Mouse (Mus musculus) stomach, embryonic 16.5 days (tissue): ENCODE results near the gene Kyat3. TPM values are rescaled to one million over a fixed set of nuclear protein-coding genes. Genes with fewer than 3 reads are reported as not detected.
A peak's percentile ranks its signal among the peaks of the same experiment; 100 is the strongest.

ENCODE experiments used
- ATAC-seq: fragments of 200-750 bp; cut with Nextera tagmentation; 2 replicates; pipeline ENCODE4 v1.8.0; 2017; ENCODE audit warnings: moderate number of reproducible peaks, moderate TSS enrichment; ENCODE audit not compliant: insufficient read depth, low FRiP score
- H3K27ac ChIP-seq: fragments of 300-500 bp; sonication (generic); 2 replicates; pipeline ENCODE4 v1.5.1; 2014; ENCODE audit warnings: low read length
- H3K27me3 ChIP-seq: fragments of 300-500 bp; sonication (generic); 2 replicates; pipeline ENCODE4 v1.6.1; 2014; ENCODE audit warnings: low read length, control low read depth, mixed read lengths; ENCODE audit not compliant: control insufficient read depth, insufficient read depth
- H3K36me3 ChIP-seq: fragments of 300-500 bp; sonication (generic); 2 replicates; pipeline ENCODE4 v1.6.1; 2014; ENCODE audit warnings: low read length; ENCODE audit not compliant: control insufficient read depth, insufficient read depth
- H3K4me1 ChIP-seq: fragments of 300-500 bp; sonication (generic); 2 replicates; pipeline ENCODE4 v1.6.1; 2014; ENCODE audit warnings: low read length, control low read depth, mixed read lengths; ENCODE audit not compliant: control insufficient read depth, insufficient read depth
- H3K4me2 ChIP-seq: fragments of 300-500 bp; sonication (generic); 2 replicates; pipeline ENCODE4 v1.6.1; 2014; ENCODE audit warnings: low read depth, low read length, mixed read lengths
- H3K4me3 ChIP-seq: fragments of 300-500 bp; sonication (generic); replicated peaks from 2 replicates; pipeline ENCODE4 v1.5.1; 2014; ENCODE audit warnings: mild to moderate bottlenecking, low read length
- H3K9ac ChIP-seq: fragments of 300-500 bp; sonication (generic); 2 replicates; pipeline ENCODE4 v1.6.1; 2014; ENCODE audit warnings: low read length
- H3K9me3 ChIP-seq: fragments of 300-500 bp; sonication (generic); replicated peaks from 2 replicates; pipeline ENCODE4 v1.6.1; 2016; ENCODE audit warnings: low read length, control low read depth; ENCODE audit not compliant: control insufficient read depth
- WGBS: fragments of 180-500 bp; shearing (Covaris S2); extraction: QIAGEN DNeasy Blood & Tissue Kit; methylation state at CpG from one replicate; pipeline ENCODE4 v1.1.7; 2014; 5-methylcytosine and 5-hydroxymethylcytosine counted together
- polyA plus RNA-seq: library from polyadenylated mRNA; unstranded; fragments of >200 nt; fragmentation: Nextera tagmentation; extraction: Ambion mirVana; gene quantifications from 2 replicates; pipeline ENCODE4 v1.2.1, GENCODE M21; 2015

The Kyat3 gene
- polyA plus RNA-seq, result 17.4 and 17.5 TPM in 2 replicates

- Histone ChIP-seq H3K4me3 (peak within 1 kb of the TSS; percentile 63), H3K36me3 (no peaks in the 10 kb centered on the region), H3K27ac (peak within 1 kb of the TSS; percentile 76), H3K9ac (peak within 1 kb of the TSS; percentile 76), H3K9me3 (no peaks in the 10 kb centered on the region), H3K4me1 (peaks cover 8% of the 10 kb centered on the region; the same call in 1 of the 2 replicates), H3K27me3 (no peaks in the 10 kb centered on the region; the same call in 1 of the 2 replicates), H3K4me2 (peak within 1 kb of the TSS; percentile 85)
- peak; percentile 99 for ATAC-seq
- under 1% methylated on average over 48 of the region's 48 CpGs for WGBS
Measured at GRCm38 (mm10) chr3:142700442-142701322, at the start of gene Kyat3. TSS of gene Kyat3 (plus strand) at chr3:142701051.

GRCm38 (mm10) chr3:142664723-142665122, 36.1 kb upstream of the Kyat3 start:
- 92% methylated on average over 8 of the region's 8 CpGs for WGBS
- no peak overlapping the region for H3K4me2 ChIP-seq
- no peaks in the 10 kb centered on the region for H3K27me3 ChIP-seq
- no peak overlapping the region for H3K4me3 ChIP-seq
- no peaks in the 10 kb centered on the region for H3K9me3 ChIP-seq
- no peaks in the 10 kb centered on the region for H3K4me1 ChIP-seq
- no peaks in the 10 kb centered on the region for H3K36me3 ChIP-seq
- ATAC-seq, result no peak
- no peak overlapping the region for H3K27ac ChIP-seq
- no peak overlapping the region for H3K9ac ChIP-seq

GRCm38 (mm10) chr3:142674607-142675006, 26.2 kb upstream of the Kyat3 start:
- H3K4me1 ChIP-seq, result no peaks in the 10 kb centered on the region
- no peak for ATAC-seq
- H3K27ac ChIP-seq, result no peak overlapping the region
- 79% methylated on average over 1 of the region's 1 CpGs for WGBS
- H3K36me3 ChIP-seq, result no peaks in the 10 kb centered on the region
- no peak overlapping the region for H3K4me3 ChIP-seq
- H3K27me3 ChIP-seq, result no peaks in the 10 kb centered on the region
- no peaks in the 10 kb centered on the region for H3K9me3 ChIP-seq
- no peak overlapping the region for H3K4me2 ChIP-seq
- H3K9ac ChIP-seq, result no peak overlapping the region

DNA sequence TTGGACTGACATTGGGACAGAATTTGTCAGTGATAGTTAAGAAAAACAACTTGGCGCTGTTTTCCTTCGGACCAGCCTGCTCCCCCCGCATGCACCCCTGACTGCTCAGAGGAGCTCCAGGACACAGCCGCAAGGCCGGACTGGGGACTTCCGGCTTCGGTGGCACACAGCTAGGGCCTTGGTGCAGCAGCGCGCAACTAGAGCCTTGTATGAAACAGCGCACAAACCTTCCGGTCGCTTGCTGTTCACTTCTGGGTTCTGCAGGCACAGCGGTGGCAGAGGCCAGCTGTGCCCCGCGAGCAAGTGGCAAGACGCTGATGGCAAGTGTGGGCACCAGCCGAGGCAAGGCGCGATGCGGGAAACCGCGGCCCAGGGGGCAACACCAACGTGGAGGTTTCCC, 12.9 kb upstream of the Kyat3 start:
- Histone ChIP-seq H3K27me3 (no peaks in the 10 kb centered on the region), H3K9ac (no peak overlapping the region), H3K4me3 (no peak overlapping the region), H3K4me1 (no peaks in the 10 kb centered on the region), H3K9me3 (peaks cover 6% of the 10 kb centered on the region; the same call in 1 of the 2 replicates), H3K27ac (no peak overlapping the region), H3K36me3 (no peaks in the 10 kb centered on the region), H3K4me2 (peak overlapping the region; percentile 40)
- WGBS, result 57% methylated on average over 23 of the region's 23 CpGs
- no peak for ATAC-seq

DNA sequence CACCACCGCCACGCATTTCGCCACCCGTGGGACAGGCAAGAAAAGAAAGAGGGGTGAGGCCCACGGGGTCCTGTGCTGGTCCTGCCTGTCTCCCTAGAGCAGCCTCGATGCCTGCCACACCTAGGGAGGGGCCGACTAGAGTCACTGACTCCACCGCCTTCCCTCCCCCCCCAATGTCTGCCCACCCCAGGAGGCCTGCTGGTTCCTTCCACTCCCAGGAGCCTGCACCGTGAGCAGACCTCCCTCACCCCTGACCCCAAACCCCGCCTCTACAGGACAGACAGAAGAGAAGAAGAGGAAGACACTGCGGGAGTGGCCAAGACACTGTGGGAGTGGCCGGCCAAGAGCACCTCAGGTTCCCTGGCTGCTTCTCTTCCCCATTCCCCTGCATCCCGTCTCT, 12.5 kb upstream of the Kyat3 start:
- peaks cover 6% of the 10 kb centered on the region; the same call in 1 of the 2 replicates for H3K9me3 ChIP-seq
- 38% methylated on average over 13 of the region's 13 CpGs for WGBS
- H3K9ac ChIP-seq, result no peak overlapping the region
- ATAC-seq, result peak; percentile 29; the same call in 1 of the 2 replicates
- H3K27ac ChIP-seq, result no peak overlapping the region
- no peaks in the 10 kb centered on the region for H3K27me3 ChIP-seq
- no peaks in the 10 kb centered on the region for H3K36me3 ChIP-seq
- peak overlapping the region; percentile 40 for H3K4me2 ChIP-seq
- H3K4me3 ChIP-seq, result no peak overlapping the region
- H3K4me1 ChIP-seq, result no peaks in the 10 kb centered on the region

DNA sequence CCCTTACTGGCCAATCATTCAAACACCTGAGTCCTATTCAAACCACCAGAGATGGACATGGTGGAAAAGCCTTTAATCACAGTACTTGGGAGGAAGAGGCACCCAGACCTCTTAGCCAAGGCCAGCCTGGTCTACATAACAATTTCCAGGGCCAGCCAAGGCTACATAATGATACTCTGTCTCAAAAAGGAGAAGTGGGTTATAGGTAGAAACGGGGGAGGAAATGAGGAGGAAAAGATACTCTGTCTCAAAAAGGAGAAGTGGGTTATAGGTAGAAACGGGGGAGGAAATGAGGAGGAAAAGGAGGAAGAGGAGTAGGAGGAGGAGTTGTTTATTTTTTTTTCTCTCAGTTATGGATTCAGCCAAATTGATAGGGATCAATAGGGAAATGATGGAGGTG, 4.3 kb upstream of the Kyat3 start:
- Histone ChIP-seq H3K4me2 (no peak overlapping the region), H3K36me3 (no peaks in the 10 kb centered on the region), H3K9me3 (no peaks in the 10 kb centered on the region; the same call in 1 of the 2 replicates), H3K9ac (no peak overlapping the region), H3K27ac (no peak overlapping the region), H3K4me1 (peaks cover 4% of the 10 kb centered on the region; the same call in 1 of the 2 replicates), H3K4me3 (no peak overlapping the region), H3K27me3 (no peaks in the 10 kb centered on the region; the same call in 1 of the 2 replicates)
- no peak for ATAC-seq
- WGBS, result 69% methylated on average over 2 of the region's 2 CpGs

GRCm38 (mm10) chr3:142701407-142701989, 647 bp downstream of the Kyat3 start:
- Histone ChIP-seq H3K27me3 (no peaks in the 10 kb centered on the region; the same call in 1 of the 2 replicates), H3K4me2 (peak overlapping the region; percentile 85), H3K4me1 (peaks cover 8% of the 10 kb centered on the region; the same call in 1 of the 2 replicates), H3K4me3 (peak overlapping the region; percentile 63), H3K36me3 (no peaks in the 10 kb centered on the region), H3K9ac (peak overlapping the region; percentile 69), H3K9me3 (no peaks in the 10 kb centered on the region), H3K27ac (0 out of 2 replicates have a peak overlapping the region, but pooled peaks have one; percentile 31)
- ATAC-seq, result no peak
- 21% methylated on average over 15 of the region's 15 CpGs for WGBS

- Histone ChIP-seq H3K36me3 (no peaks in the 10 kb centered on the region), H3K27ac (no peak overlapping the region), H3K9me3 (no peaks in the 10 kb centered on the region), H3K4me2 (no peak overlapping the region), H3K4me3 (no peak overlapping the region), H3K9ac (no peak overlapping the region), H3K27me3 (no peaks in the 10 kb centered on the region), H3K4me1 (0 out of 2 replicates have a peak, but pooled peaks cover under 1% of the 10 kb centered on the region)
- no peak for ATAC-seq
- 89% methylated on average over 17 of the region's 17 CpGs for WGBS
Measured at GRCm38 (mm10) chr3:142706581-142707444, 6.0 kb downstream of the Kyat3 start.
